Mouse (Mus musculus): ENCODE measurements around the gene Eif4ebp2. TPM values are rescaled to one million over a fixed set of nuclear protein-coding genes. Genes with fewer than 3 reads are reported as not detected.

Eif4ebp2 gene
- total and polyA plus RNA-seq, 2 experiments from 2014 or later, result 14.7 to 40.0 TPM

GRCm38 (mm10) chr10:61415890-61416289 lies 36.6 kb downstream of the Eif4ebp2 start:
- WGBS, result 30% methylated on average over 8 of the region's 8 CpGs
- ATAC-seq (ENCODE audit: insufficient read depth, low read depth) (no peak), DNase-seq (ENCODE audit: low spot score) (no peak)
- Histone ChIP-seq H3K4me1 (ENCODE audit: control insufficient read depth, insufficient read depth) (peaks cover 9% of the 10 kb centered on the region), H3K4me2 (ENCODE audit: low read depth, low read length) (no peak overlapping the region), H3K36me3 (replicated peaks; ENCODE audit: control insufficient read depth, insufficient read depth, low read length) (no peaks in the 10 kb centered on the region), H3K4me3 (ENCODE audit: low read depth, low read length) (no peak overlapping the region), H3K27me3 (ENCODE audit: control insufficient read depth, insufficient read depth, low read length) (peaks cover 63% of the 10 kb centered on the region), H3K27ac (ENCODE audit: low read depth) (no peak overlapping the region), H3K9me3 (replicated peaks; ENCODE audit: control insufficient read depth, low read length) (no peaks in the 10 kb centered on the region), H3K9ac (replicated peaks; ENCODE audit: low read depth, low read length) (no peak overlapping the region)
- TF ChIP-seq CTCF (IDR thresholded peaks at IDR 0.05; ENCODE audit: low read depth), result no peak
- TF ChIP-seq EP300 (IDR thresholded peaks at IDR 0.05; ENCODE audit: low read depth), result no peak

GRCm38 (mm10) chr10:61415240-61415639 lies 37.2 kb downstream of the Eif4ebp2 start:
- no peak for DNase-seq (ENCODE audit: low spot score)
- 77% methylated on average over 3 of the region's 3 CpGs for WGBS
- H3K27me3 ChIP-seq (ENCODE audit: control insufficient read depth, insufficient read depth, low read length), result peaks cover 57% of the 10 kb centered on the region

GRCm38 (mm10) chr10:61412910-61413625 lies 39.4 kb downstream of the Eif4ebp2 start:
- Histone ChIP-seq H3K4me3 (ENCODE audit: low read depth, low read length) (no peak overlapping the region), H3K9ac (replicated peaks; ENCODE audit: low read depth, low read length) (no peak overlapping the region), H3K36me3 (replicated peaks; ENCODE audit: control insufficient read depth, insufficient read depth, low read length) (no peaks in the 10 kb centered on the region), H3K4me1 (ENCODE audit: control insufficient read depth, insufficient read depth) (peaks cover 2% of the 10 kb centered on the region; the same call in 1 of the 2 replicates), H3K27me3 (ENCODE audit: control insufficient read depth, insufficient read depth, low read length) (peaks cover 38% of the 10 kb centered on the region), H3K9me3 (replicated peaks; ENCODE audit: control insufficient read depth, low read length) (no peaks in the 10 kb centered on the region), H3K4me2 (ENCODE audit: low read depth, low read length) (no peak overlapping the region), H3K27ac (ENCODE audit: low read depth) (no peak overlapping the region)
- 25% methylated on average over 21 of the region's 21 CpGs for WGBS
- TF ChIP-seq CTCF (IDR thresholded peaks at IDR 0.05; ENCODE audit: low read depth) (no peak), EP300 (IDR thresholded peaks at IDR 0.05; ENCODE audit: low read depth) (no peak)
- DNase-seq (ENCODE audit: low spot score) (no peak), ATAC-seq (ENCODE audit: insufficient read depth, low read depth) (no peak)

More at GRCm38 (mm10) chr10:61415240-61415639, 37.2 kb downstream of the Eif4ebp2 start:
- Histone ChIP-seq H3K27ac (ENCODE audit: low read depth) (no peak overlapping the region), H3K4me3 (ENCODE audit: low read depth, low read length) (no peak overlapping the region), H3K36me3 (replicated peaks; ENCODE audit: control insufficient read depth, insufficient read depth, low read length) (no peaks in the 10 kb centered on the region), H3K9me3 (replicated peaks; ENCODE audit: control insufficient read depth, low read length) (no peaks in the 10 kb centered on the region), H3K9ac (replicated peaks; ENCODE audit: low read depth, low read length) (no peak overlapping the region), H3K4me1 (ENCODE audit: control insufficient read depth, insufficient read depth) (peaks cover 9% of the 10 kb centered on the region), H3K4me2 (ENCODE audit: low read depth, low read length) (no peak overlapping the region)
- no peak for ATAC-seq (ENCODE audit: insufficient read depth, low read depth)
- TF ChIP-seq EP300 (IDR thresholded peaks at IDR 0.05; ENCODE audit: low read depth), result no peak

GRCm38 (mm10) chr10:61410193-61410592 lies 42.3 kb downstream of the Eif4ebp2 start:
- no peaks in the 10 kb centered on the region for H3K36me3 ChIP-seq (replicated peaks; ENCODE audit: control insufficient read depth, insufficient read depth, low read length)
- no peak overlapping the region for H3K9ac ChIP-seq (replicated peaks; ENCODE audit: low read depth, low read length)
- no peak overlapping the region for H3K27ac ChIP-seq (ENCODE audit: low read depth)
- peaks cover 23% of the 10 kb centered on the region for H3K27me3 ChIP-seq (ENCODE audit: control insufficient read depth, insufficient read depth, low read length)
- H3K4me2 ChIP-seq (ENCODE audit: low read depth, low read length), result no peak overlapping the region
- ATAC-seq (ENCODE audit: insufficient read depth, low read depth), result no peak
- no peak overlapping the region for H3K4me3 ChIP-seq (ENCODE audit: low read depth, low read length)
- no peak for TF ChIP-seq EP300 (IDR thresholded peaks at IDR 0.05; ENCODE audit: low read depth)
- no peak for TF ChIP-seq CTCF (IDR thresholded peaks at IDR 0.05; ENCODE audit: low read depth)
- no peaks in the 10 kb centered on the region for H3K4me1 ChIP-seq (ENCODE audit: control insufficient read depth, insufficient read depth)
- H3K9me3 ChIP-seq (replicated peaks; ENCODE audit: control insufficient read depth, low read length), result no peaks in the 10 kb centered on the region
- DNase-seq (ENCODE audit: low spot score), result no peak
- 45% methylated on average over 9 of the region's 9 CpGs for WGBS

GRCm38 (mm10) chr10:61409776-61410175 lies 42.7 kb downstream of the Eif4ebp2 start:
- Histone ChIP-seq H3K4me2 (ENCODE audit: low read depth, low read length) (no peak overlapping the region), H3K9ac (replicated peaks; ENCODE audit: low read depth, low read length) (no peak overlapping the region), H3K9me3 (replicated peaks; ENCODE audit: control insufficient read depth, low read length) (no peaks in the 10 kb centered on the region), H3K4me3 (ENCODE audit: low read depth, low read length) (no peak overlapping the region), H3K4me1 (ENCODE audit: control insufficient read depth, insufficient read depth) (no peaks in the 10 kb centered on the region), H3K27ac (ENCODE audit: low read depth) (no peak overlapping the region), H3K36me3 (replicated peaks; ENCODE audit: control insufficient read depth, insufficient read depth, low read length) (no peaks in the 10 kb centered on the region), H3K27me3 (ENCODE audit: control insufficient read depth, insufficient read depth, low read length) (peaks cover 21% of the 10 kb centered on the region)
- no peak for DNase-seq (ENCODE audit: low spot score)
- WGBS, result 18% methylated on average over 4 of the region's 4 CpGs
- no peak for ATAC-seq (ENCODE audit: insufficient read depth, low read depth)
- TF ChIP-seq EP300 (IDR thresholded peaks at IDR 0.05; ENCODE audit: low read depth), result no peak

GRCm38 (mm10) chr10:61405958-61406357 lies 46.5 kb downstream of the Eif4ebp2 start:
- ATAC-seq (ENCODE audit: insufficient read depth, low read depth) (no peak), DNase-seq (ENCODE audit: low spot score) (no peak)
- TF ChIP-seq CTCF (IDR thresholded peaks at IDR 0.05; ENCODE audit: low read depth), result no peak
- no peak for TF ChIP-seq EP300 (IDR thresholded peaks at IDR 0.05; ENCODE audit: low read depth)
- H3K4me3 ChIP-seq (ENCODE audit: low read depth, low read length), result no peak overlapping the region
- H3K36me3 ChIP-seq (replicated peaks; ENCODE audit: control insufficient read depth, insufficient read depth, low read length), result no peaks in the 10 kb centered on the region
- H3K4me1 ChIP-seq (ENCODE audit: control insufficient read depth, insufficient read depth), result no peaks in the 10 kb centered on the region
- H3K4me2 ChIP-seq (ENCODE audit: low read depth, low read length), result no peak overlapping the region
- H3K27me3 ChIP-seq (ENCODE audit: control insufficient read depth, insufficient read depth, low read length), result peaks cover 14% of the 10 kb centered on the region
- H3K9ac ChIP-seq (replicated peaks; ENCODE audit: low read depth, low read length), result no peak overlapping the region
- 0 out of 2 replicates have a peak, but pooled peaks cover 4% of the 10 kb centered on the region for H3K9me3 ChIP-seq (replicated peaks; ENCODE audit: control insufficient read depth, low read length)
- H3K27ac ChIP-seq (ENCODE audit: low read depth), result no peak overlapping the region
- WGBS, result 16% methylated on average over 10 of the region's 10 CpGs
